Mouse (Mus musculus) lung, postnatal 0 days (tissue): ENCODE results near the gene Acap2. TPM values are rescaled to one million over a fixed set of nuclear protein-coding genes. Genes with fewer than 3 reads are reported as not detected.

Experiments used
- ATAC-seq: fragments of 200-750 bp; cut with Nextera tagmentation; 2 replicates; pipeline ENCODE4 v1.8.0; 2017; ENCODE audit warnings: moderate library complexity
- DNase-seq: peaks from one replicate; pipeline ENCODE4 v3.0.0-alpha.2; 2016; ENCODE audit warnings: low spot score
- H3K27ac ChIP-seq: fragments of 300-500 bp; sonication (generic); 2 replicates; pipeline ENCODE4 v1.5.1; 2014; ENCODE audit warnings: antibody characterized with exemption, mild to moderate bottlenecking, low read length, mixed read lengths
- H3K27me3 ChIP-seq: fragments of 300-500 bp; sonication (generic); replicated peaks from 2 replicates; pipeline ENCODE4 v1.6.1; 2014; ENCODE audit warnings: low read length, mixed read lengths; ENCODE audit not compliant: insufficient read depth
- H3K36me3 ChIP-seq: fragments of 300-500 bp; sonication (generic); 2 replicates; pipeline ENCODE4 v1.6.1; 2014; ENCODE audit warnings: low read length, mixed read lengths; ENCODE audit not compliant: insufficient read depth
- H3K4me1 ChIP-seq: fragments of 300-500 bp; sonication (generic); 2 replicates; pipeline ENCODE4 v1.6.1; 2014; ENCODE audit warnings: antibody characterized with exemption, low read depth, low read length, mixed read lengths; ENCODE audit not compliant: insufficient read depth
- H3K4me2 ChIP-seq: fragments of 300-500 bp; sonication (generic); replicated peaks from 2 replicates; pipeline ENCODE4 v1.6.1; 2014; ENCODE audit warnings: low read depth, mild to moderate bottlenecking, low read length, moderate library complexity, mixed read lengths
- H3K4me3 ChIP-seq: fragments of 300-500 bp; sonication (generic); 2 replicates; pipeline ENCODE4 v1.5.1; 2014; ENCODE audit warnings: low read depth, low read length
- H3K9ac ChIP-seq: fragments of 300-500 bp; sonication (generic); replicated peaks from 2 replicates; pipeline ENCODE4 v1.6.1; 2014; ENCODE audit warnings: low read depth, mild to moderate bottlenecking
- H3K9me3 ChIP-seq: fragments of 300-500 bp; sonication (generic); 2 replicates; pipeline ENCODE4 v1.6.1; 2016; ENCODE audit warnings: low read length, mixed read lengths
- CTCF ChIP-seq: IDR thresholded peaks from 2 replicates; pipeline ENCODE4 v1.5.1; 2016; ENCODE audit warnings: antibody characterized with exemption, mild to moderate bottlenecking
- EP300 ChIP-seq: IDR thresholded peaks from 2 replicates; pipeline ENCODE4 v1.6.1; 2016; ENCODE audit warnings: antibody characterized with exemption, mild to moderate bottlenecking, control low read depth
- WGBS: fragments of 180-500 bp; shearing (Covaris S2); extraction: QIAGEN DNeasy Blood & Tissue Kit; methylation state at CpG from one replicate; pipeline ENCODE4 v1.1.7; 2014; 5-methylcytosine and 5-hydroxymethylcytosine counted together
- polyA plus RNA-seq: library from polyadenylated mRNA; unstranded; fragments of >200 nt; fragmentation: Nextera tagmentation; extraction: Ambion mirVana; gene quantifications from 2 replicates; pipeline ENCODE4 v1.2.1, GENCODE M21; 2015

The Acap2 gene
- polyA plus RNA-seq, 1 experiment from 2014 or later = 22.0 TPM

DNA sequence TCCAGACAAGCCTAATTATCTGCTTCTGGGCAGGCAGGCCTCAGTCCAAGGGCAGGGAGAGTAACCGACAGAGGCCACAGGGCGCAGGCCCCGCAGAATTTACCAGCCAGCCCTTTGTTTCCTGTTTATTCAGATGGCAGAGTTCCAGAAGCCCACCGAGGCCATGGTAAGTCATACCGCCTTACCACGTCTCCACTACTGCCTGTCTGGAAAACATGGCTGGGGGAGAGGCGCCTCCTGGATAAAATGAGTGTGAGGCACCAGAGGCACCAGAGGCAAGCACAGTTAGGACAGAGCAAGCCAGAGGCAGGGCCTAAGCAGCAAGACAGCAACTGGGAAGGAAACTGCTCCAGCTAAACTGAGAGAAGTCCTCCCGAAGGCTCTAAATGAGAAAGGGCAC lies 65.5 kb downstream of the Acap2 start:
- peak; percentile 26 for DNase-seq
- WGBS = 46% methylated on average over 8 of the region's 8 CpGs
- Histone ChIP-seq H3K36me3 (peaks cover 8% of the 10 kb centered on the region; the same call in 1 of the 2 replicates), H3K4me3 (no peak overlapping the region), H3K9me3 (no peaks in the 10 kb centered on the region), H3K27ac (peak overlapping the region; percentile 16; the same call in 1 of the 2 replicates), H3K9ac (no peak overlapping the region), H3K4me1 (no peaks in the 10 kb centered on the region), H3K4me2 (no peak overlapping the region), H3K27me3 (no peaks in the 10 kb centered on the region)
- ATAC-seq = peak; percentile 16; the same call in 1 of the 2 replicates
- TF ChIP-seq EP300 (no peak), CTCF (no peak; the same call in 1 of the 2 replicates)

DNA sequence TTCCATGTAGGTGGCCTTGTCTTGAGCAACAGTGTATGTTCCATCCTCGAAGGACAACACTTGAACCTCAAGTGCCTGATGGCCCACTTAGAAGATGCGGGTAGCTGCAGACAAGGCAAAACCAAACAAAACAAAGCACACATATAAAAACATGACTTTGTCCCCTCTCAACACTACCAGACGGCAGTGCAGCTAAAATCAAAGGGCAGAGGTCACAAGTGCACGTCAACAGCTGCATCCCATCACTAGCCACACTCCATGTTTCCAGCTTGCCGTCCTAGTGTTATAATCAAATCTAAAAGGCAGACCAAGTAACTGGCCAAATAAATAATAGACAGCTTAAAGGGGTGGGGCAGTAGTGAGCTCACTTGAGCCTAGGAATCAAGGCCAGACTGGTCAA lies 69.5 kb downstream of the Acap2 start:
- Histone ChIP-seq H3K9me3 (no peaks in the 10 kb centered on the region), H3K36me3 (peaks cover 10% of the 10 kb centered on the region; the same call in 1 of the 2 replicates), H3K4me1 (no peaks in the 10 kb centered on the region), H3K27ac (peak overlapping the region; percentile 47; the same call in 1 of the 2 replicates), H3K9ac (no peak overlapping the region), H3K4me2 (no peak overlapping the region), H3K4me3 (no peak overlapping the region), H3K27me3 (no peaks in the 10 kb centered on the region)
- ATAC-seq (peak; percentile 90), DNase-seq (peak; percentile 86)
- 35% methylated on average over 5 of the region's 5 CpGs for WGBS
- TF ChIP-seq EP300 (peak; percentile 72), CTCF (no peak)

DNA sequence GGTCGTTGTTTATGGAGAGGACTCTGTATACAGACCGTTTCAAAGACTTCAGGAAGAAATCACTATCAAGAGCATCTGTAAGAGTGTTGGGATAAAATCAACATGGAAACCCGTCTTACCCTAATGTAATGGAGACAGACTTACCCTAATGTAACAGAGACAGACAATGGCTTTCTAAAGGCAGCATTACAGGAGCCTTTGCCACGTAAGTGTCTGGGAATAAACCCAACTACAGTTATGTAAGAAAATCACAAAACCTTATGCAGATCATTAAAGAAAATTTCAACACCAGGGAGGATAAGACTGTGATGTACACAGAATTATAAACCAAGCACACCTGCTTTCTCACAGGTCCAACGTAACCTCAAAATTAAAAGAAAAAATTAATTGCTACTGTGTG lies 72.9 kb downstream of the Acap2 start:
- WGBS = 73% methylated on average over 5 of the region's 5 CpGs

DNA sequence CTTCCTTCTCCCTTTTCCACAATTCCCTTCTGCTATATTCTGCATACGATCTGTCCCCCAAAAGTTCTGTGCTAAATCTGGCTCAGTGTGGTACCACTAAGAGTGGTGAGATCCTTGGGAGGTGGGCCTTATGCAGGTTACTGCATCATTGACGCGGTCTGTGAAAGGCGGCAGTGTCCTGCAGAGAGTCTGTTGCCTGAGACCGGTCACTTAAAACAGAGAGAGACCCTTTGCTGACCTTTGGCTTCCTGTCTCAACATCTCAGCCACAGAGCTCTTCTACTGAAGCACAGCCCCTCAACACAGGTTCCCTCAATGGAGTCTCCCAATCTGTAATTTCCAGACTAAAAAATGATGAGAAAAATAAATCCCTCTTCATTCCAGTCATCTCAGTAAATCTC lies 76.1 kb downstream of the Acap2 start:
- no peak for DNase-seq
- H3K9ac ChIP-seq = no peak overlapping the region
- TF ChIP-seq EP300 (no peak), CTCF (no peak)
- no peak for ATAC-seq
- H3K27me3 ChIP-seq = no peaks in the 10 kb centered on the region
- H3K27ac ChIP-seq = no peak overlapping the region
- H3K9me3 ChIP-seq = no peaks in the 10 kb centered on the region
- WGBS = 76% methylated on average over 5 of the region's 5 CpGs
- peaks cover 23% of the 10 kb centered on the region; the same call in 1 of the 2 replicates for H3K36me3 ChIP-seq
- no peaks in the 10 kb centered on the region for H3K4me1 ChIP-seq
- H3K4me3 ChIP-seq = no peak overlapping the region
- H3K4me2 ChIP-seq = no peak overlapping the region

More for the DNA sequence above, 72.9 kb downstream of the Acap2 start:
- ATAC-seq (no peak), DNase-seq (no peak)
- Histone ChIP-seq H3K36me3 (peaks cover 17% of the 10 kb centered on the region; the same call in 1 of the 2 replicates), H3K27me3 (no peaks in the 10 kb centered on the region), H3K4me1 (no peaks in the 10 kb centered on the region), H3K9ac (no peak overlapping the region), H3K4me2 (no peak overlapping the region), H3K9me3 (no peaks in the 10 kb centered on the region), H3K4me3 (no peak overlapping the region), H3K27ac (no peak overlapping the region)
- no peak for TF ChIP-seq EP300
- TF ChIP-seq CTCF = no peak

DNA sequence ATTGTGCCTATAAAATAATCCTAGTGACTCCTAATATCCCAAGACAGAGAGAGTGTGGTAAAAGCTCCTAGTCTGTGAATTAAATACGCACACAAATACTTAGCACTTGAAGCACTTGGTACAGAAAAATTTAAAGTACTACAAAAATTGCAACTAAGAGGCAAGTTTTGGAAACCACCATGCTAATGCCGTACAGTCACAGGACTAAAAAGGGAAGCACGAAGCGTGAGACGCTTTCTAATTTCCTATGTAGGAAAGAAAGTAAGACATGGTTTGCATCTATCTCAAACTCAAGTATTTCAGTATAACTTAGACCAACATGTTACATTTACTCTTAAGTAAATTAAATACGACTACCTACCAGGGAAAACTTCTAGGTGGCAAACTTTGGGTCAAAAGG lies 79.4 kb downstream of the Acap2 start:
- H3K9ac ChIP-seq = no peak overlapping the region
- H3K4me2 ChIP-seq = no peak overlapping the region
- no peak overlapping the region for H3K27ac ChIP-seq
- peaks cover 23% of the 10 kb centered on the region; the same call in 1 of the 2 replicates for H3K36me3 ChIP-seq
- H3K4me1 ChIP-seq = no peaks in the 10 kb centered on the region
- no peak for DNase-seq
- TF ChIP-seq EP300 (no peak), CTCF (no peak)
- no peaks in the 10 kb centered on the region for H3K9me3 ChIP-seq
- no peak overlapping the region for H3K4me3 ChIP-seq
- H3K27me3 ChIP-seq = no peaks in the 10 kb centered on the region
- ATAC-seq = no peak
- 89% methylated on average over 6 of the region's 6 CpGs for WGBS

DNA sequence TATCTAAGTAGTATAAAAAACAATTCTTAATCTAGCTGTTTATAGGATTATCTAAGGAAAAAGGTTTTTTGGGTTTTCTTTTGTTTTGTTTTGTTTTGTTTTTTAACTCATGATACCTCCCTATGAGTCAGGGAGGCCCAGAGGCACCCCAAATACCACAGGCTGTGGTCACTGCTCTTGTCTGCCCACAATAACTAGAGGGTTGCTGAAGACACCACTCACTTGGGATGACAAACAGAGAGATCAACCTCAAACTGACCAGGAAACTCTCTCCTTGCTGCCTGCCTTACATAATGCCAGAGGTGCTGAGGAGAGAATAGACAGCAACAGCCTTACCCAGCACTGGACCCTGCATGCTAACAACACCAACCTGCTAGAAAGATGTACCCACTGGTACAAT lies 87.4 kb downstream of the Acap2 start:
- no peak overlapping the region for H3K27ac ChIP-seq
- H3K36me3 ChIP-seq = peaks cover 35% of the 10 kb centered on the region
- DNase-seq (no peak), ATAC-seq (no peak)
- H3K4me3 ChIP-seq = no peak overlapping the region
- no peaks in the 10 kb centered on the region for H3K27me3 ChIP-seq
- no peaks in the 10 kb centered on the region for H3K4me1 ChIP-seq
- no peaks in the 10 kb centered on the region for H3K9me3 ChIP-seq
- no peak overlapping the region for H3K4me2 ChIP-seq
- TF ChIP-seq CTCF (no peak), EP300 (no peak)
- H3K9ac ChIP-seq = no peak overlapping the region

DNA sequence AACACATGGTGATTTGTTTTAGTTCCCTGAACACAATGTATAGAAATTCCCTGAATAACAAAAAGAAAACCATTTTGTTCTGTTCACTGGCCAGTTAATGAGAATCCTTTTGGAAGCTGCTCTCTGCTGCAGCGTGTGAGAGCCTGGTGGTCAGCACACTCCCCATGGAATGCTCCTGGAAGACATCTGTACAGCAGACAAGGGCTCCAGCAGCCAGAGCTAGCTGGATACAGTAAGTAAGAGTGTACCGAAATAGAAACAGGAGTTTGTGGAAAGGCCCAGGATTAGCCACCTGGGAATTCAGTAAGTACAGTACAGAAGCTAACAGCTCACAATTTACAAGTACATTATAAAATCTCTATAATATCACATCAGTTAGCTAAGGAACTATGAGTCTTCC lies 99.7 kb downstream of the Acap2 start:
- Histone ChIP-seq H3K4me1 (no peaks in the 10 kb centered on the region), H3K9me3 (no peaks in the 10 kb centered on the region), H3K36me3 (peaks cover 37% of the 10 kb centered on the region), H3K4me3 (no peak overlapping the region), H3K9ac (no peak overlapping the region), H3K4me2 (no peak overlapping the region), H3K27me3 (no peaks in the 10 kb centered on the region), H3K27ac (no peak overlapping the region)
- no peak for ATAC-seq
- WGBS = 90% methylated on average over 2 of the region's 2 CpGs
- TF ChIP-seq CTCF (no peak), EP300 (no peak)
- DNase-seq = no peak
